Mouse (Mus musculus) testis, adult 2 months (tissue): ENCODE results near the gene Nme7.

Source experiments
- CTCF ChIP-seq: fragments of 200-500 bp; IDR thresholded peaks from 2 replicates; pipeline ENCODE4 v1.5.1; 2012; ENCODE audit warnings: low read depth, mild to moderate bottlenecking, inconsistent platforms, low read length, moderate library complexity; ENCODE audit not compliant: control insufficient read depth, insufficient read depth, insufficient replicate concordance
- POLR2A ChIP-seq: fragments of 200-500 bp; IDR thresholded peaks from 2 replicates; pipeline ENCODE4 v1.6.1; 2012; ENCODE audit warnings: low read depth, mild to moderate bottlenecking, inconsistent platforms, low read length, moderate library complexity; ENCODE audit not compliant: control insufficient read depth

- no peak for TF ChIP-seq POLR2A
- TF ChIP-seq CTCF, result no peak
These were observed 177.9 kb downstream of the Nme7 start for GRCm38 (mm10) chr1:164481645-164482354.
